Mouse (Mus musculus) frontal cortex, adult 2 months (tissue): Measurements from ENCODE around the gene Proser3. TPM values are rescaled to one million over a fixed set of nuclear protein-coding genes. Genes with fewer than 3 reads are reported as not detected.
A peak's percentile ranks its signal among the peaks of the same experiment; 100 is the strongest.

Experiments used
- DNase-seq, 2 experiments: peaks; one replicate each; pipeline ENCODE4 v3.0.0; 2022; ENCODE audit warnings: low spot score in 1 of 2; ENCODE audit errors: extremely low spot score in 1 of 2
- polyA plus RNA-seq: library from polyadenylated mRNA; depleted of rRNA; stranded (reverse); fragments of >200 nt; gene quantifications from 2 replicates; pipeline ENCODE4 v1.2.3, GENCODE M21; 2012

Proser3 gene
- polyA plus RNA-seq, 1 experiment: 7.3 TPM

DNA sequence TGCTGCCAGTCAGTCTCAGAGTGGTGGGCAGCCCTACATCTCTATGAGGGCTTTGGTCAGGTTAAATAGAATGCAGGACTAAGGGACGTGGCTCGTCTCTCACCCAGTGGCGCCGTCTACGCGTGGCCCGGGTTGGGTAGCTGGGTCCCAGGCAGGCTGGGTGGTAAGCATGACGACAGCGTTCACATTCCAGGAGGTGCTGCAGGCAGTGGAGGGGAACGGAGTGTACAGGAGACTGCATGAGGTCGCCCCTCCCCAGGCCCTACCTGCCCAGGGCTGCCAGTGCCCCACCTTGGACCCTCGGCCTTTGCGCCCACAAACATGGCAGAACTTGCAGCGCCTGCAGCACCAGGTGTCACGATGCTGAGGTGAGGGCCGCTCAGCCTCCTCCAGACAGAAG, 29.4 kb upstream of the Proser3 start:
- no peak for DNase-seq

DNA sequence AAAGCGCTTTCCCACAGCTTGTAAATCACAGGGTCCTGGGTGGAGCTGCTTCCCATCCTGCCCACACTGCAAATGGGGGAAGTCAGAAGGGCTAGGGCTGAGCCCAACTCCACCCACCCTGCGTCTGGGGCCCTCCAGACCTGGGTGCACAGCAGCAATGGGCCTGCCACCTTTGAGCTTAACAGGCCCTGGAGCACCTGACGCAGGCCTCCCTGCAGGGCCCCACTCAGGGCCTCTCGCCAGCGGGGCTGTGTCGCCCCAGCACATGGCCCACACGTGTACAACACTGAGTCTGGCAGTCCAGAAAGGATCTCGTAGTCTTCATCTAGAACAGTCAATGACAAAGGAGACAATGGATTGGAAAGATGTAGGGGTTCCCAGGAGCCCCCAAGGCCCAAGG, 27.9 kb upstream of the Proser3 start:
- no peak for DNase-seq

DNA sequence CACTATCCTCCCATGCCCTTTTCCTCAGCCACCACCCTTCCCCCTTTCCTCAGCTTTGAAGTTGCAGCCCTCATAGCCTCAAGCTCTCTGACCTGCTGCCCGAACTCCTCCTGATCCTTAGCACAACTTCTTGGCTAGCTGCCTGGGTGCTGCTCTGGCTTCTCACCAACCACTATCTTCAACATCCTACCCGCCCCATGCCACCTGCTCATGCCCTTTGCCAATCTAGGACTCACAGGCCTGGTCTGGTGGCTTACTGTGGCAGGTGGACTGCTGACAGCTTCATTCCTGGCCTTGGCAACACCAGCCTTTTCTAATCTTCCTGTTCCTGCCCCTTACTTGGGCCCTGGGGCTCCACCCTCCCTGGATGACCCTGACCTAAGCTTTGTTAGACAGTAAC, 20.9 kb upstream of the Proser3 start:
- no peak for DNase-seq

DNA sequence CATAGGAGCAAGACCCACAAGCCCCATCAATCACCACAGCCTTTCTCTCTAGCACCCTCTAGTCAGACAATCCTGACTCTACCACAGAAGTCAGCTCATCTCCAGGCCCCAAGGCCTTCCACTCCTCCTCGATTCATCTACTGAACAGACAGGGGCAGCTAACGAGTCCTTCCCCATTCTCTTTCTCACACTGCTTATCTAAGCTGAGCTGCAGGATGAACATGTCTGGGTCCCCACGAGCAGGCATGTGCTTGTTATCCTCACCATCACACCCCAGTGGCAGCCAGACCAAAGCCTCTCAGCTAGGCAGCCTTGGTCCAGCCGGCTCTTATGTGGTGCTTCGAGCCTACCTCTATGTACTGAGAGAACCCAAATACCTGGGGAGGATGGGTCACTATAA, 20.3 kb upstream of the Proser3 start:
- DNase-seq: no peak

DNA sequence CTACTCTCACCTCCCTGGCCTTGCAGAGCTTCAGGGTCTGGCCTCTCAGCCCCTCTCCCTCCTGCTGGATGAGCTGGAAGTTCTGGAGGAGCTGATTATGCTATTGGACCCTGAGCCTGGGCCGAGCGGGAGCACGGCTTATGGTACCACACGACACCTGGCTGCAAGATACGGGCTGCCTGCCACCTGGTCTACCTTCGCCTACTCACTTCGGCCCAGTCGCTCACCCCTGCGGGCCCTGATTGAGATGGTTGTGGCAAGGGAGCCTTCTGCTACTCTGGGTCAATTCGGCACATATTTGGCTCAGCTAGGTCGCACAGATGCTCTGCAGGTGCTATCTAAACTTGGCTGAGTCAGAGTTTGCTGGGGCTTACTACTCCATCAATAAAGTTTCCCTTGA, 15.5 kb upstream of the Proser3 start:
- no peak for DNase-seq

DNA sequence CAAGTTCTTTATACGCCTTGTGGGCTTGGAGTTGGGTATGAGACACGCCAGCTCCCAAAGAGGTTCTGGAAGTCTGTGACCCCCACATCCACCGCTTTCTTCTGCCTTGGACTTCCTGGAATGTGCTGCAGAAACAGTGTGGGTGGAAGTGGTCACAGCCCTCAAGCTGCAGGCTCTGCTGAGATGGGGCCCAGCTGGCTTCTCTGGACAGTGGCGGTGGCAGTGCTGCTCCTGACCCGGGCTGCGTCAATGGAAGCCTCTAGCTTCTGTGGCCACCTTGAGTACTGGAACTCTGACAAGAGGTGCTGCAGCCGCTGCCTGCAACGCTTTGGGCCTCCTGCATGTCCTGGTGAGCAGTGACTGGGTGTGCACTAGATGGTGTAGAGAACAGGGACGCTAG, 13.9 kb upstream of the Proser3 start:
- DNase-seq: no peak

DNA sequence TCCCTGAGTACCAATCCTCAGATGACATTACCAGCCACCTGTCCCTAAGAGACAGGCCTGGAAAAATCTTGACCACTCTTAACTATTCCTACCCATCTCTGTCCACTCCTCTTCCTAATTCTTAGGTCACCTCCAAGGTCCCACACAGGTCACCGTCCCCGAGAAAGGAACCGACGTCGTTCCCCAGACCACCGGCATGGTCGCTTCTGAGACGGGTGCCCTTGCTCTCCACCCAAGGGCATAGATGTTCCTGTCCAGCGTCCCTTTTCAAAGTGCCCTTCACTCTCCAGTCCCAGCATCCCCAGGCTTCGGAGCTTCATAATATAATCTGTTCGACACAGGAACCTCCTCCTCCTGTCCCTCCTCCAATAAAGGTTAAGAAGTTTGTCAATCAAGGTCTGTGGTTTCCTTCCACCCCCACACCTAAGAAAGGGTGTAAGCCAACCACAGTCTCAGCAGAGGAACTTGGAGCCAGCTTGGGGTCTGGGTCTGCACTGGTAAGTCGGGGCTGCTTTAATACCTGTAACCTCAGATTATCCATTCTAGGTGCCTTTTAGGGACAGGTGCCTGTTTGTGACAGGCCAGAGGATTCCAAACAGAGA, 13.0 kb upstream of the Proser3 start, which contains the start of gene Igflr1:
Gene Igflr1 (plus strand): TSS at position 458 of the 602 bp plus-strand sequence.
- no peak for DNase-seq

DNA sequence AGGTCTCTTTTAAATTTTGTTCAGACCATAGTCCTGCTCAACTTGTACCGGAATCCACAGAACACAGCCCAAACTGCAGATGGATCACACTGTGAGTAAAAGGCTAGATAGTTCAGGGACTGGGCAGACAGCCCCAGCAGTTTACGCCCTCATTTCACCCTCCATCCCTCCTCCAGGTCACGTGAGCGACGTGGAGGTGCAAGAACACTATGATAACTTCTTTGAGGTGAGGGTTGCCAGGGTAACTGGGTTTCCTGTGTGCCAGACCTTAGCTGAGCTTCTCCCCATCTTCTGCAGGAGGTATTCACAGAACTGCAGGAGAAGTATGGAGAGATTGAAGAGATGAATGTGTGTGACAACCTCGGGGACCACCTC, 11.8 kb upstream of the Proser3 start:
- DNase-seq: no peak

DNA sequence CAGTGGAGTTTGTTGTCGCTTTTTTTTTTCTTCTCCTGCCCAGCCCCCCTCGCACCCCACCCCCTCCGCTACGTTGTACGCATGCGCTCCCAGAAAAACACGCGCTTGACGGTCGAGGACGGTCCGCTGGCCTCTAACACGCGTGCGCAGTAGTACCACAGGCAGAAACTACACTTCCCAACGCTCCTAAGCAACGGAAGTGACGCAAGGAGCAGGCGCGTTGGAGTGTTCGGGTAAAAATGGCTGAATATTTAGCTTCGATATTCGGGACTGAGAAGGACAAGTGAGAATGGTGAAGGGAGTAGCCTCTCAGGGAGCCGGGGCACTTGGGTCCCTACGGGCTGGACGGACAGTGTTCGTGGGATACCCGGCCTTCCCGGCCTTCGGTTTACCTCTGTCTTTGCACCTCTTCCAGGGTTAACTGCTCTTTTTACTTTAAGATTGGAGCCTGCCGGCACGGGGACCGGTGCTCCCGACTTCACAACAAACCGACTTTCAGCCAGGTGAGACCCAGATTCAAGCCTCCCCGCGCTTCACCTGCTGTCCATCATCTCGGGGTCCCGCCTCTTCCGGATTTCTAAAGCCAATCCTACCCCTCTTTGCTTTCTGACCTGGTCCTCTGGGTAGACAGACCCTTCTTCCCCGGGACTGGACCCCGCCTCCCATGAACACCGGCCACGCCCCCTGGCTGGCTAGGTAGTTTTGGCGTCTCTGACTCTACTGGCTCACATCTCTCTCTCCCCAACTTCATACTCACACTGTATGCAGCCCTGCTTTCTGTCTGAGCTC, 11.2 kb upstream of the Proser3 start, which contains the start of the genes U2af1l4, Gm49396 and Psenen:
Gene U2af1l4 (plus strand): TSS at position 185 of the 789 bp plus-strand sequence.
Gene Gm49396 (plus strand): TSS at position 228 of the 789 bp plus-strand sequence.
Gene Psenen (minus strand): TSS at position 511 of the 789 bp plus-strand sequence.
- peak; percentile 95 to 97 for DNase-seq

DNA sequence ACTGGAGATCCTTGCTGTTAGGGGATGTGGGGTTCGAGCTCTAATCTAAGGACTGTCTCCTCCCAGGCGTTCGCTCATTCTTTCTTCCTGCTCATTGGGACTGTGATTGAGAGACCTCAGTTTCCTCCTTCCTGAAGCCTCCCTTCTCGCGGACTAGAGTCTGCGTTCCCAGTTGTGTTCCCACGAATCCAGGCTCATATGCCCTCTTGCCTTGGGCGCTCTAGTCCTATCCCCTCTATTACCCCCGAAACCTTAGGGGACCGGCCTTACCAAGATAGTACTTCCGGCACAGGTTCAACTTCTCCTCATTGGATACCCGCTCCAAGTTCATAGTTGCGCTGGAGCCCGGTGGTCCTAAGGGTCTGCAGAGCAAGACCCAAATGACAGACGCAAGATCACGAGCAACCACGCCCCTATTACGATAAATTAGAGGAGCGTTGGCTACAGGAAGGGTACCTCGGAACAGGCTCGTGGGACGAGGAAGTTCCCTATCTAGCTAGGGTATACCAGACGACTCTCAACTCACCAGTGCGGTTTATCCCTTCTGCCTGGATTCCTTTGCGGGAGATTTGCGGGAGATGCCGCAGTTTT, 10.5 kb upstream of the Proser3 start:
- peak in 1 of 2 experiments; percentile 41 for DNase-seq

DNA sequence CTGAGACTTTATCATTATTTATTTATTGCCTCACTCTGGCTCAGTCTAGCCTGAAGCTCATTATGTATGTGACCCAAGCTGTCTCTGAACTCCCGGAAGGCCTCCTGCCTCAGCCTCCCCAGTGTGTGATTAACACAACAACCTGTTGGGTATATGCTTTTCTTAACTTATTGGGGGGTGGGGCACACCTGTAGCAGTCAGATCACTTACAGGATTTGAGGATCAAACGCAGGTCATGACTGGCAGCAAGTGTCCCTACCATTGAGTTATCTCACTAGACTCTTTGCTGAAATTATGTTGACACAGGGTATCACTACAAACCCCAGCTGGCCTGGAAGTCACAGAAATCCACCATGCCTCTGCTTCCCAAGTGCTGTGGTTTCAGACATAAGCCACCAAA, 8.2 kb upstream of the Proser3 start:
- no peak for DNase-seq

DNA sequence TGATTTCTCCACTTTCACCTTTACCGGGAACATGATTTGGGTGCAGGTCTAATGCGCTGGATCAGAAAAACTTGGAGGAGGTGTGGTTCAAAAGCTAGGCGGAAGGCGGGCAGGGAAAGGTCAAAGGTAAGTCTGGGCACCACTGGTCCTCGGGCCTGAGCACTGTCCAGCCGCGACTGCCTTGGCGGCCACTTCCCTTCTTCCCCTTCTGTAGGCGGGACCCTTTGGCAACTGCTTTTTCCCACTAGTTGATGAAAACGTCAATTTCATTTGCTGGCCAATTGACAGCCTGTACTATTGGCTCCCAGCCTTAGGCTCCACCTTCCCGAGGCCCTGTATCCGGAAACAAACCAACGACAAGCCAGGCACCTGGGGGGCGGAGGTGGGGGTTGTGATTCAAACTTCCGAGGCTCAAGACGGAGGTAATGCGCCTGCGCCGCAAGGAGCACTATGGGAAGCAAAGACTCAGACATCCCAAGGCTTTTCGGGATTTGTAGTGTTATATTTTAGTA, 7.4 kb upstream of the Proser3 start, which contains the start of gene Lin37:
Gene Lin37 (minus strand): TSS at position 396 of the 512 bp plus-strand sequence.
- DNase-seq: peak; percentile 99

DNA sequence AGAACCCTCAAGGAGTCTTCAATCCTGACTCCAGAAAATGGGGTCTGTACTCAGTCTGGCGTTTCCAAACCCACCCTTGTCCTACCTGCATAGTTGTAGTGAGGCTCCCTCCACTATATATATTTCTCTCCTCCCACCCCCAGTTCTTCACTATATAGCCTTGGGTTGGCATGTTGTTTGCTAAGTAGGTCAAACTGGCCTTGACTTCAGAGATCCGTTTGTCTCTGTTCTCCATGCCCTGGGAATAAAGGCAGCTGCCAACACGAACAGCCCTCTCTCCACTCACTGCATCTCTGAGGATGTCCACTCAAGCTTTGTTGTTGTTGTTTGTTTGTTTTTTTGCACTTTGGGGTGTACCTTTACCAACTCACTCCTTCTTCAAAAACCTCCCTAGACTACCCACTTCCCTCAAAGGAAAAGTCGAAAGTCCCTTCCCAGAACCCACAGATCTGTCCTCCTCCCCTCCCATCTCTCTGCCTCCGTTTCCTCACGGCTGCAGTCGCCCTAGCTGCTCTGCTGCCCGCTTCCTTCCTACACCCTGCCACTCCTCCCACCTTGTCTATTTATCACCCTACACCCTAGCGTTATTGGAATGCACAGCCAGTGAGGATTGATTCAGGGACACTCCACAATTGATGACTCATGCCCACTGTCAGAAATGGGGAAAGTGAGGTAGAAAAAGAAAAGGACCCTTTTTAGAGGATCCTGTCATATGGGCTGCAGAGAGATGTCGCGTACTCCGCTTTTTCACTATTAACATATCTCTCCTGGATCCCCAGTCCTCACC, 6.8 kb upstream of the Proser3 start:
- DNase-seq: peak in 1 of 2 experiments; percentile 39

DNA sequence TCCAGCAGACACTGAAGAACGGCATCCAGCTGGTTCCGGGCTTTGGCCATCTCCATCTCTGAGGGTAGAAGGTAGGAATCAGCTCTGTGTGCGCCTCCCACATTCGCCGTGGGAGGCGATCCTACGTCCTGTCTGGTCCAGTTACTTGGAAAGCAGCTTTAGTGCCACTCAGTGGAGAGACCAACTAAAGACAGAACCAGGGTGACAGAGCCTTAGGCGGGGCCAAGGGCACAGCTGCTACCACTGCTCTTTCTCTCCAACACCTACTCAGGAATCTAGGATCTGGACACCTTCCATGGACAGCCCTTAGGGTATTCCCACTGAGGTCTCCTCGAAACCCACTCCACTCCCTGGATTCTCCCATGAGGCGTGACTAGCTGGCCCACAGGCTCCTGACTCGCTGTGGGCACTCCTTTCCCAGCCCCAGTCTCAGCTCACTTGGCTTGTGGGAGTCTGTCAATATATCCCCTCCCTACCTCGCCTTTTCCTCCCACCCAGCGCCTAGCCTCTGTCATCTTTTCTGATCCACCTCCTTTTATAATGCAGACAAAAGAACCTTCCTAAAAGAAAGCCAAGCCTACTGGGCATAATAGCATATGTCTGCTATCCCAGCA, 5.9 kb upstream of the Proser3 start:
- DNase-seq: peak in 1 of 2 experiments; percentile 47

DNA sequence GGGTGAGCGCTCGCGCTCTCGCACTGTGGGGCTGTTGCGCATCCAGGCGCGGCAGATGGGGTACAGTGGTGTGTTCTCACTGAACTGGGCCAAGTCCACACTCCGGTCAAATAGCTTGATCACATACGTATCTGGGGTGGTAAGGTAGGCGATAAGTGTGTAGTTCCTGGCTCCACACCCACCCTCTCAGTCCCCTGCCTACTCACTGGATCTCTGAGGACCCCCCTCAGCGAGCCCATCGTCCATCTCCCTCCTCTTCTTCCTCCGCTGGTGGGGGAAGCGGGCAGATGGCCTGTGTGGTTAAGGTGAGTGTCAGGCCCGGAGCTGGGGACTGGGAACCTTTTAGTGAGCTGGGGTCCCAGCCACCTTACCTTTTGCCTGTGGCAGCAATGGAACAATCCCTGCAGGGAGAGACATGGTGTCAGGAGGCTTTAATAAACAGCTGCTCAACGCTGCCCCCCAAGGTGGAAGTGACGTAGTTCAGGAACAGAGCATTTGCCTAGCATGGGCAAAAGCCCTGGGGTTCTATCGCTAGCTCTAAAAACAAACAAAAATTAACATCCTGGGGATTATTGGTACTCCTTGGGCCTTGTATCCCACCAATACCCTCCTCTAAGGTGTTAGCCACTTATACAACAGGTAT, 4.9 kb upstream of the Proser3 start:
- DNase-seq: no peak

DNA sequence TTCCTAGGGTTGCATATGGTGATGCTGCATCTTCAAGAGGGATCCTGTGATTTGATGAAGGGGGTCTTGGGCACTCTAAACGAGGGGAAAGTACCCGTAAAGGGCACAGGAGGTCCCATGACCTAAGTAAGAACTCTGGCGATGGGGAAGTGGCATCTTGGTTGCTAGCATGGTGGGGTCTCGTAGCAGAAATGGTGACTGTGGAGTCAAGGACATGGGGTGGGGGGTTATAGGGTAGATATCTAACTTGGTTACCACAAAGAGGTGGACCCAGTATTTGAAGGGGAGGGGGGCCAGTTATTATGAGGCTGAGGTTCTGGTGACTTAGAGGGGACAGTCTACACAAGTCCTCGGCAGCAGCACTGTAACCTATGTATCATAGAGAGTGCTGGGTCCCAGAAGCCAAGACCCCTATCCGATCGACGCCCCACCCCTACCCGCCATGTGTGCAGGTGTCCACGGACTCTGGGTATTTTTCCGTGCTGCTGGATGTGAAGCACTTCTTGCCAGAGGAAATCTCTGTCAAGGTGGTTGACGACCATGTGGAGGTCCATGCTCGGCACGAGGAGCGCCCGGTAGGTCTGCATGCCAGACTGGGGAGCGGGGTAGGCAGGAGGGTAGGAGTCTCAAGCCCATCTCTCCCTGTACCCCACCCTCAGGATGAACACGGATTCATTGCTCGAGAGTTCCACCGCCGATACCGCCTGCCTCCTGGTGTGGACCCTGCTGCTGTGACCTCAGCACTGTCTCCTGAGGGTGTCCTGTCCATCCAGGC, 1.9 kb upstream of the Proser3 start:
- no peak for DNase-seq

DNA sequence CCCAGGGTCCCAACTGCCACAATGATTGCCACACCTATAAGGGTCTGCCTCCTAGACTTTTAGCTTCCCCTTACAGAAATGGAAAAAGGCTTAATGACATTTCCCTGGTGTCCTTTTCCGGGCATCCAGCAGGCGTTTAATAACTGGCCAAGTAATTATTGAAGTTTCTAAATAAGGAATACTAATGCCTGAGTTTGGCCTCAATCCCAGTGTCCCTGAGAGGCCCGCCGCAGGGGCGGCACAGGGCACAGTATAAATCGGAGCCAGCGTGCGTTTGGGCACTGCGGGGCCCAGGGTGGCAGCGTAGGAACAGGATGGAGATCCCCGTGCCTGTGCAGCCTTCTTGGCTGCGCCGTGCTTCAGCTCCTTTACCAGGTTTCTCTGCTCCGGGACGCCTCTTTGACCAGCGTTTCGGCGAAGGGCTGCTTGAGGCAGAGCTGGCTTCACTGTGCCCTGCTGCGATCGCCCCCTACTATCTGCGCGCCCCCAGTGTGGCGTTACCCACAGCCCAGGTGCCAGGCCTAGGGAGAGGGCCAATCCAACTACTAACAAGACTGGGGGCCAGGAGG, 1.0 kb upstream of the Proser3 start:
- DNase-seq: peak in 1 of 2 experiments; percentile 44

DNA sequence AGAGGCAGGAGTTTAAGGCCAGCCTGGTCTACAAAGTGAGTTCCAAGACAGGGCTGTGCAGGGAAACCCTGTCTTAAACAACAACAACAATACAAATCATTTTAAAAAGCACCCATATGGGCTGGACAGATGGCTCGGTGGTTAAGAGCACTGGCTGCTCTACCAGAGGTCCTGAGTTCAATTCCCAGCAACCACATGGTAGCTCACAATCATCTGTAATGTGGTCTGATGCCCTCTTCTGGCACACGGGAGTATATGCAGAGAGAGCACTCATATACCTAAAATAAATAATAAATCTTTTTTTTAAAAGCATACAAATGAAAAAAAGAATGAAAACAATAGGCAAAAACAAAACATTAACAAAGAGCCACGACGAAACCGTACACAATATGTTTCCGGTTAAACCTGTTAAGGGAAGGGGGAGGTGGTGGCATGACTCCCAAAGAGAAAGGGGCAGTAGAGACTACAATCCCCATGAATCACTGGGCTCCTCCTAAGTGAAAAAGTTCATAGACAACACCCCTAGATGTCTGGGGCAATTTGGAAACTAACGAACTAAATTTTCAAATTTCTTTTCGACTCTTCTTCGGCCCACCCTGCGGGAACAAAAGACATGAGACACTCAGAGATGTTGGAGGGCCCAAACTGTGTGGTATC, 526 bp downstream of the Proser3 start:
- peak in 1 of 2 experiments; percentile 44 for DNase-seq
